Mouse (Mus musculus) heart, adult 8-10 months (tissue): ENCODE results near the gene Ephx4. TPM values are rescaled to one million over a fixed set of nuclear protein-coding genes. Genes with fewer than 3 reads are reported as not detected.

Experiments
- DNase-seq: peaks from one replicate; pipeline ENCODE4 v3.0.0; 2022; ENCODE audit warnings: low spot score
- total RNA-seq, 4 experiments: library from RNA; stranded (reverse); gene quantifications; 2 replicates each; pipeline ENCODE4 v1.2.4; 2022

Gene Ephx4
- total RNA-seq, 4 experiments from 2014 or later = 0.49 to 0.79 TPM; not detected in 2

- no peak for DNase-seq
These were observed 28.7 kb downstream of the Ephx4 start, which contains the start of gene Lpcat2b for GRCm38 (mm10) chr5:107431249-107431648. Gene Lpcat2b (plus strand): TSS chr5:107431549.

- no peak for DNase-seq
These were observed 31.5 kb downstream of the Ephx4 start for GRCm38 (mm10) chr5:107434001-107434400.

GRCm38 (mm10) chr5:107436185-107436584 is 33.6 kb downstream of the Ephx4 start:
- no peak for DNase-seq

- DNase-seq = no peak
These were observed 34.2 kb downstream of the Ephx4 start for GRCm38 (mm10) chr5:107436587-107437209.

- DNase-seq = peak; percentile 92
These were observed 35.1 kb downstream of the Ephx4 start, which contains the start of gene Btbd8 for GRCm38 (mm10) chr5:107437464-107438281. Gene Btbd8 (plus strand): TSS chr5:107437997.

- no peak for DNase-seq
These were observed 35.8 kb downstream of the Ephx4 start for GRCm38 (mm10) chr5:107438353-107438752.

GRCm38 (mm10) chr5:107441881-107442280 is 39.3 kb downstream of the Ephx4 start:
- no peak for DNase-seq

- no peak for DNase-seq
These were observed 41.7 kb downstream of the Ephx4 start for GRCm38 (mm10) chr5:107444251-107444650.

- no peak for DNase-seq
These were observed 45.4 kb downstream of the Ephx4 start for GRCm38 (mm10) chr5:107447977-107448376.

- DNase-seq = no peak
These were observed 46.2 kb downstream of the Ephx4 start for GRCm38 (mm10) chr5:107448784-107449183.

- no peak for DNase-seq
These were observed 47.1 kb downstream of the Ephx4 start for GRCm38 (mm10) chr5:107449620-107450019.

- DNase-seq = no peak
These were observed 47.8 kb downstream of the Ephx4 start for GRCm38 (mm10) chr5:107450299-107450698.

- no peak for DNase-seq
These were observed 59.9 kb downstream of the Ephx4 start for GRCm38 (mm10) chr5:107462147-107463076.

- DNase-seq = no peak
These were observed 64.0 kb downstream of the Ephx4 start for GRCm38 (mm10) chr5:107466501-107466900.

- DNase-seq = no peak
These were observed 64.6 kb downstream of the Ephx4 start for GRCm38 (mm10) chr5:107467098-107467497.

- DNase-seq = no peak
These were observed 68.2 kb downstream of the Ephx4 start for GRCm38 (mm10) chr5:107470600-107471329.

Other genes with a start within 250 kb of the Ephx4 start
- 10 to 100 TPM; 38.5 to 48.2 (median 44.6) TPM for gene Tgfbr3, start 113.1 kb upstream of the Ephx4 start, total RNA-seq
- gene Brdt, start 71.6 kb upstream of the Ephx4 start, total RNA-seq = under 1 TPM; 0.11 to 0.52 (median 0.41) TPM
- gene Lpcat2b, start 28.8 kb downstream of the Ephx4 start, total RNA-seq = not detected
- gene Btbd8, start 35.3 kb downstream of the Ephx4 start, total RNA-seq = 1 to 10 TPM; 4.9 to 6.3 (median 5.5) TPM
- under 1 TPM in 1 of 4 experiments, not detected in 3; 0.09 TPM for gene Gm42669, start 104.9 kb downstream of the Ephx4 start, total RNA-seq
- not detected for gene 1700028K03Rik, start 132.0 kb downstream of the Ephx4 start, total RNA-seq
- gene Rpap2, start 194.6 kb downstream of the Ephx4 start, total RNA-seq = 1 to 10 TPM; 6.3 to 9.5 (median 7.0) TPM
- gene Glmn, start 195.2 kb downstream of the Ephx4 start, total RNA-seq = 1 to 10 TPM; 2.8 to 5.0 (median 3.8) TPM